Mouse (Mus musculus) small intestine, adult 2 months (tissue): Measurements from ENCODE around the gene Pmm1. TPM values are rescaled to one million over a fixed set of nuclear protein-coding genes. Genes with fewer than 3 reads are reported as not detected.
A peak's percentile ranks its signal among the peaks of the same experiment; 100 is the strongest.

Experiments used
- H3K27ac ChIP-seq: fragments of 200-500 bp; 2 replicates; pipeline ENCODE4 v1.5.1; 2012; ENCODE audit warnings: low read depth, low read length, control low read depth, inconsistent platforms; ENCODE audit not compliant: insufficient read depth
- H3K27me3 ChIP-seq: fragments of 200-500 bp; 2 replicates; pipeline ENCODE4 v1.6.1; 2012; ENCODE audit warnings: mild to moderate bottlenecking, moderate library complexity, low read length, inconsistent platforms; ENCODE audit not compliant: control insufficient read depth, insufficient read depth
- H3K36me3 ChIP-seq: fragments of 200-500 bp; 2 replicates; pipeline ENCODE4 v1.6.1; 2012; ENCODE audit warnings: mild to moderate bottlenecking, low read length, control low read depth, inconsistent platforms; ENCODE audit not compliant: control insufficient read depth, insufficient read depth
- H3K4me1 ChIP-seq: fragments of 200-500 bp; 2 replicates; pipeline ENCODE4 v1.6.1; 2012; ENCODE audit warnings: low read length, inconsistent platforms, mixed read lengths; ENCODE audit not compliant: control insufficient read depth, insufficient read depth, insufficient read length
- H3K4me3 ChIP-seq: fragments of 200-500 bp; 2 replicates; pipeline ENCODE4 v1.5.1; 2012; ENCODE audit warnings: low read depth, mild to moderate bottlenecking, control low read depth, inconsistent platforms, low read length, moderate library complexity
- CTCF ChIP-seq: fragments of 200-500 bp; IDR thresholded peaks from 2 replicates; pipeline ENCODE4 v1.5.1; 2012; ENCODE audit warnings: low read depth, mild to moderate bottlenecking, control low read depth, inconsistent platforms, low read length, moderate library complexity, mixed read lengths; ENCODE audit not compliant: insufficient replicate concordance, insufficient read length; ENCODE audit errors: extremely low read depth
- POLR2A ChIP-seq: fragments of 200-500 bp; IDR thresholded peaks from 2 replicates; pipeline ENCODE4 v1.6.1; 2012; ENCODE audit warnings: low read depth, mild to moderate bottlenecking, control low read depth, inconsistent platforms, low read length, moderate library complexity
- WGBS: fragments of 180-500 bp; shearing (Covaris S2); methylation state at CpG from one replicate; pipeline ENCODE4 v1.1.7; 2018; 5-methylcytosine and 5-hydroxymethylcytosine counted together
- polyA plus RNA-seq: library from polyadenylated mRNA; depleted of rRNA; stranded (reverse); fragments of >200 nt; gene quantifications from 2 replicates; pipeline ENCODE4 v1.2.3, GENCODE M21; 2012

Gene Pmm1
- polyA plus RNA-seq, 1 experiment, result 18.9 TPM

- WGBS, result 76% methylated on average over 14 of the region's 14 CpGs
- no peaks in the 10 kb centered on the region for H3K36me3 ChIP-seq
- no peaks in the 10 kb centered on the region for H3K27me3 ChIP-seq
- H3K4me1 ChIP-seq, result no peaks in the 10 kb centered on the region; the same call in 1 of the 2 replicates
- no peak overlapping the region for H3K4me3 ChIP-seq
- TF ChIP-seq CTCF, result no peak
- no peak for TF ChIP-seq POLR2A
- no peak overlapping the region for H3K27ac ChIP-seq
Observed at GRCm38 (mm10) chr15:81966062-81966829, 5.5 kb upstream of the Pmm1 start.

- Histone ChIP-seq H3K36me3 (no peaks in the 10 kb centered on the region), H3K27me3 (no peaks in the 10 kb centered on the region), H3K27ac (no peak overlapping the region), H3K4me1 (no peaks in the 10 kb centered on the region; the same call in 1 of the 2 replicates), H3K4me3 (no peak overlapping the region)
- TF ChIP-seq CTCF, result no peak
- no peak for TF ChIP-seq POLR2A
- 78% methylated on average over 4 of the region's 4 CpGs for WGBS
Observed at GRCm38 (mm10) chr15:81964980-81965545, 4.3 kb upstream of the Pmm1 start.

- Histone ChIP-seq H3K27me3 (no peaks in the 10 kb centered on the region), H3K4me3 (no peak overlapping the region), H3K27ac (no peak overlapping the region), H3K4me1 (no peaks in the 10 kb centered on the region; the same call in 1 of the 2 replicates), H3K36me3 (no peaks in the 10 kb centered on the region)
- TF ChIP-seq POLR2A, result no peak
- no peak for TF ChIP-seq CTCF
- 19% methylated on average over 1 of the region's 1 CpGs for WGBS
Observed at GRCm38 (mm10) chr15:81964262-81964661, 3.5 kb upstream of the Pmm1 start.

- WGBS, result 3% methylated on average over 7 of the region's 8 CpGs
- H3K4me3 ChIP-seq, result peak overlapping the region; percentile 47
- H3K36me3 ChIP-seq, result no peaks in the 10 kb centered on the region
- H3K27me3 ChIP-seq, result no peaks in the 10 kb centered on the region
- no peak for TF ChIP-seq POLR2A
- H3K27ac ChIP-seq, result no peak overlapping the region
- H3K4me1 ChIP-seq, result no peaks in the 10 kb centered on the region; the same call in 1 of the 2 replicates
Observed at GRCm38 (mm10) chr15:81961078-81961451, 335 bp upstream of the Pmm1 start.

- Histone ChIP-seq H3K27me3 (no peaks in the 10 kb centered on the region), H3K4me1 (peaks cover 3% of the 10 kb centered on the region; the same call in 1 of the 2 replicates), H3K4me3 (no peak overlapping the region), H3K27ac (no peak overlapping the region), H3K36me3 (0 out of 2 replicates have a peak, but pooled peaks cover 3% of the 10 kb centered on the region)
- WGBS, result 73% methylated on average over 3 of the region's 3 CpGs
- TF ChIP-seq CTCF, result no peak
Observed at GRCm38 (mm10) chr15:81958906-81959305, 1.8 kb downstream of the Pmm1 start.

- no peak overlapping the region for H3K27ac ChIP-seq
- no peaks in the 10 kb centered on the region for H3K27me3 ChIP-seq
- 0 out of 2 replicates have a peak, but pooled peaks cover 3% of the 10 kb centered on the region for H3K36me3 ChIP-seq
- H3K4me3 ChIP-seq, result no peak overlapping the region
- peaks cover 3% of the 10 kb centered on the region; the same call in 1 of the 2 replicates for H3K4me1 ChIP-seq
- WGBS, result 92% methylated on average over 11 of the region's 11 CpGs
- TF ChIP-seq CTCF (no peak), POLR2A (no peak)
Observed at GRCm38 (mm10) chr15:81957598-81957997, 3.1 kb downstream of the Pmm1 start.

GRCm38 (mm10) chr15:81956457-81956856, 4.3 kb downstream of the Pmm1 start:
- peaks cover 3% of the 10 kb centered on the region; the same call in 1 of the 2 replicates for H3K4me1 ChIP-seq
- 0 out of 2 replicates have a peak, but pooled peaks cover 3% of the 10 kb centered on the region for H3K36me3 ChIP-seq
- no peak overlapping the region for H3K4me3 ChIP-seq
- TF ChIP-seq CTCF (peak; percentile 97), POLR2A (no peak)
- H3K27ac ChIP-seq, result no peak overlapping the region
- H3K27me3 ChIP-seq, result no peaks in the 10 kb centered on the region
- WGBS, result 65% methylated on average over 8 of the region's 8 CpGs
